Mouse (Mus musculus): ENCODE results near the gene Cdc20b. TPM values are rescaled to one million over a fixed set of nuclear protein-coding genes. Genes with fewer than 3 reads are reported as not detected.

Cdc20b gene
- total RNA-seq (2023): not detected in 4 replicates

GRCm38 (mm10) chr13:113034950-113035421, at the start of gene Cdc20b:
Gene Cdc20b, plus strand, starts transcription at chr13:113035111.

GRCm38 (mm10) chr13:112987532-112987943, 47.4 kb upstream of the Cdc20b start, which contains the start of gene Ccno:
Gene Ccno, plus strand, starts transcription at chr13:112987802.

GRCm38 (mm10) chr13:112993531-112994152, 41.3 kb upstream of the Cdc20b start, which contains the start of gene Mcidas:
Gene Mcidas, plus strand, starts transcription at chr13:112993845.

DNA sequence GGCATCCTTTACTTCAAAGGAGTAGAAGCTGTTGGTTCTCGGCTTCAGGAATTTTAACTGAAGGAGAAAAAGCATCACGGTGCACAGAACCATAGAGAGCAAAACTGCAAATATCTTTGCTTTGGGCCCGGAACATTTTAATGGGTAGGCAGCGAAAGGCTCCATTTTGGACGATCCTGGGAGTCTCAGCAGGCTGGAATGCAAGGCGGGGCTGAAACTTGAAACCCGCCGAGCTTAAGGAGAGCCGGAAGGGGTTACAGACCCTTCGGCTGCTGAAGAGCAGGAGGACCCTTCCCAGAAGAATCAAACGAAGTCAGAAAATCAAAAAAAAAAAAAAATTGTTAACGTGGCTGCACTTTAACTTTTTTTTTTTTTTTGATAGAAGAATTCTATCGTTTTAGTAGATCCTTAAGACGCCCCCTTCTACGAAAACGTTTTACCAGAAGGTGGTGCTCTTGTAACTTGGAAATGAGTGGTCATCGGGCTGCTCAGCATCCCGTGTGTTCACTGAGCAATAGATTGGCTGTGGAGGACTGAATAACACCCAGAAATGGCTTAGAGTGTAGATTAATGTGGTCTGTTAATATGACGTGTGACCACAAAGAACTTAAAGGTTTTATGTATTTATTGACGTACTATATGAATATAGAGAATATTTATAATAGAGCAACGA, 11.4 kb downstream of the Cdc20b start, which contains the start of gene Gpx8:
Gene Gpx8, minus strand, starts transcription at position 200 of the 673 bp plus-strand sequence.

DNA sequence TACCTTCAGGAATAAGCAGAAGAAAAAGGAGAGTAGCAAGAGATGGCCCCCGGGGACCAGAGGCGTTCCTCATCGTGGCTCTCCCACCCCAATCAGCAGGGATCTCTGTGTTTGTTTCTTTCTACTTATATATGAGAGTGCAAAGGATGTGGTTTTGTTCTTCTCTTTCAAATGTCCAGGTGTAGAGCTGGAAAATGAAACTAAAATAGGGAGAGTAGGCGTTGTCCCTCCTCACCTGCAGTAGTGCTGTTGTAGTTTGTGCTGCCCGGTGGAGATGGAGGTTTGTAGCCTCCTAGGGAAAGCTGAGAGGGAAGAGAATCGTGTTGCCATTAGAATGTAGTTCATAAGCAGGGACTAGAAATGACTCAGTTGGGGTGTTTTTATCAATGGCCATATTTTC, 66.0 kb downstream of the Cdc20b start, which contains the start of gene Gzma:
Gene Gzma, minus strand, starts transcription at position 103 of the 400 bp plus-strand sequence.

Other genes with a start within 250 kb of the Cdc20b start
- 0.72 to 0.78 TPM in 2 of 4 replicates, not detected in the others for gene Plpp1, start 234.3 kb upstream of the Cdc20b start, total RNA-seq (2023)
- gene Mtrex, start 107.7 kb upstream of the Cdc20b start, total RNA-seq (2023): 58.5 to 69.5 TPM (median 61.5 TPM) in 4 replicates
- 22.0 to 24.5 TPM (median 23.0 TPM) in 4 replicates for gene Dhx29, start 107.7 kb upstream of the Cdc20b start, total RNA-seq (2023)
- gene Ccno, start 47.3 kb upstream of the Cdc20b start, total RNA-seq (2023): 0.38 TPM in 1 of 4 replicates, not detected in the others
- not detected in 4 replicates for gene Mcidas, start 41.3 kb upstream of the Cdc20b start, total RNA-seq (2023)
- gene Gpx8, start 11.3 kb downstream of the Cdc20b start, total RNA-seq (2023): not detected in 4 replicates
- 1.3 TPM in 1 of 4 replicates, not detected in the others for gene Gzma, start 65.9 kb downstream of the Cdc20b start, total RNA-seq (2023)
- gene Esm1, start 174.5 kb downstream of the Cdc20b start, total RNA-seq (2023): not detected in 4 replicates
- gene Gzmk, start 190.8 kb downstream of the Cdc20b start, total RNA-seq (2023): not detected in 4 replicates